Mouse (Mus musculus) thymus, adult 2 months (tissue): Measurements from ENCODE around the gene 2610301B20Rik. TPM values are rescaled to one million over a fixed set of nuclear protein-coding genes. Genes with fewer than 3 reads are reported as not detected.
"Not testable (repeated sequence)": the region's sequence is repeated elsewhere in the genome, so short reads cannot be mapped to it uniquely, and the experiment has no call there.

Source experiments
- DNase-seq: peaks from one replicate; pipeline ENCODE4 v3.0.0; 2021
- H3K27ac ChIP-seq: fragments of 200-500 bp; 2 replicates; pipeline ENCODE4 v1.5.1; 2012; ENCODE audit warnings: low read length, control low read depth; ENCODE audit not compliant: control insufficient read depth, insufficient read depth
- H3K27me3 ChIP-seq: fragments of 200-500 bp; 2 replicates; pipeline ENCODE4 v1.6.1; 2012; ENCODE audit warnings: mild to moderate bottlenecking, low read length, moderate library complexity, mixed read lengths; ENCODE audit not compliant: control insufficient read depth, insufficient read depth
- H3K36me3 ChIP-seq: fragments of 200-500 bp; 2 replicates; pipeline ENCODE4 v1.6.1; 2012; ENCODE audit warnings: mild to moderate bottlenecking, low read length, moderate library complexity; ENCODE audit not compliant: control insufficient read depth, insufficient read depth
- H3K4me1 ChIP-seq: fragments of 200-500 bp; replicated peaks from 2 replicates; pipeline ENCODE4 v1.6.1; 2012; ENCODE audit warnings: low read length; ENCODE audit not compliant: control insufficient read depth, insufficient read depth
- H3K4me3 ChIP-seq: fragments of 200-500 bp; 2 replicates; pipeline ENCODE4 v1.5.1; 2012; ENCODE audit warnings: mild to moderate bottlenecking, low read length, control low read depth, moderate library complexity; ENCODE audit not compliant: control insufficient read depth, insufficient read depth
- CTCF ChIP-seq: fragments of 200-500 bp; IDR thresholded peaks from 2 replicates; pipeline ENCODE4 v1.5.1; 2012; ENCODE audit warnings: mild to moderate bottlenecking, control low read depth, low read length, moderate library complexity, borderline replicate concordance; ENCODE audit not compliant: control insufficient read depth, poor library complexity, insufficient read depth; ENCODE audit errors: extremely low read depth
- POLR2A ChIP-seq: fragments of 200-500 bp; IDR thresholded peaks from 2 replicates; pipeline ENCODE4 v1.6.1; 2012; ENCODE audit warnings: mild to moderate bottlenecking, low read length, control low read depth, moderate library complexity; ENCODE audit not compliant: control insufficient read depth, poor library complexity, insufficient read depth; ENCODE audit errors: extremely low read depth
- WGBS: fragments of 180-500 bp; shearing (Covaris S2); methylation state at CpG from one replicate; pipeline ENCODE4 v1.1.7; 2018; 5-methylcytosine and 5-hydroxymethylcytosine counted together
- polyA plus RNA-seq: library from polyadenylated mRNA; depleted of rRNA; stranded (reverse); fragments of >200 nt; gene quantifications from 2 replicates; pipeline ENCODE4 v1.2.3, GENCODE M21; 2012

2610301B20Rik gene
- polyA plus RNA-seq, 1 experiment = 5.9 TPM

GRCm38 (mm10) chr4:10859174-10859573, 15.1 kb upstream of the 2610301B20Rik start:
- no peak for DNase-seq
- Histone ChIP-seq H3K27ac (no peak overlapping the region), H3K4me1 (no peaks in the 10 kb centered on the region), H3K36me3 (no peaks in the 10 kb centered on the region), H3K27me3 (no peaks in the 10 kb centered on the region), H3K4me3 (no peak overlapping the region)
- TF ChIP-seq POLR2A (no peak), CTCF (no peak)

DNA sequence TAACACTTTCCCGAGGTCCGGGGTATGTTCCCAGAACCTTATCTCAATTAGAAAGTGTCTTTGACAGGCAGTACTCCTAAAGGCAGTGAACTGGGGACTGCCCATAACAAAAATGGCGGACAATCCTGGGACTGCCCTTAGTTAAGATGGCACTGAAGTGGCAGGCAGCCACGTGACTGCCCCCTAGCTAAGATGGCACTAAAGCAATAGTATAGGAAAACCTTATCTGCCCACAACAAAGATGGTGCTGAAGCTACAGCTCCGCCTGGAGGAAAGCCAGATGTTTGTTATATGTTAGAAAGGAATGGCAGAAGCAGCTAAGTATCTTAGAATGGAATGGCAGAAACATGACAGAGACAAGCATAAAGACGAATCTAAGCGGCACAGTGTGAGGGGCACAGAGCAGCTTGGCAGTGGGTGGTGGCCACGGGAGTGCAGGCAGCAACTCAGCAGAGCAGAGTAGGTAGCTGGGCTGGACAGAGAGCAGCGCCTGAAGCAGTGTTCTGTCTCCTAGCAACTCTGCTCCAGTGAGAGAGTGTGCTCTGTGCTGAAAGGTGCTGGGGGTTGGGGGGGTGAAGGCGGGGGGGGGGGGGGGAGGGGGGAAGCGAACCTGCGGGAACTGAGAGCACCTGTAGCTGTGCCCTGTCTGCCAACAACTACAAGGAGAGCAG, 14.3 kb upstream of the 2610301B20Rik start:
- 73% methylated on average over 10 of the region's 12 CpGs for WGBS
- Histone ChIP-seq H3K4me3 (no peak overlapping the region), H3K36me3 (no peaks in the 10 kb centered on the region), H3K4me1 (no peaks in the 10 kb centered on the region), H3K27ac (no peak overlapping the region), H3K27me3 (no peaks in the 10 kb centered on the region)
- DNase-seq = no peak
- TF ChIP-seq POLR2A = no peak
- no peak for TF ChIP-seq CTCF

- Histone ChIP-seq H3K36me3 (no peaks in the 10 kb centered on the region), H3K4me1 (no peaks in the 10 kb centered on the region), H3K27ac (no peak overlapping the region), H3K27me3 (no peaks in the 10 kb centered on the region), H3K4me3 (no peak overlapping the region)
- DNase-seq = no peak
- 96% methylated on average over 3 of the region's 3 CpGs for WGBS
- TF ChIP-seq POLR2A (no peak), CTCF (no peak)
These were observed 13.5 kb upstream of the 2610301B20Rik start for GRCm38 (mm10) chr4:10860825-10861224.

GRCm38 (mm10) chr4:10862882-10863281, 11.4 kb upstream of the 2610301B20Rik start:
- H3K27ac ChIP-seq, H3K4me1 ChIP-seq, H3K27me3 ChIP-seq, DNase-seq, H3K36me3 ChIP-seq, H3K4me3 ChIP-seq: not testable (repeated sequence)
- 96% methylated on average over 2 of the region's 2 CpGs for WGBS

DNA sequence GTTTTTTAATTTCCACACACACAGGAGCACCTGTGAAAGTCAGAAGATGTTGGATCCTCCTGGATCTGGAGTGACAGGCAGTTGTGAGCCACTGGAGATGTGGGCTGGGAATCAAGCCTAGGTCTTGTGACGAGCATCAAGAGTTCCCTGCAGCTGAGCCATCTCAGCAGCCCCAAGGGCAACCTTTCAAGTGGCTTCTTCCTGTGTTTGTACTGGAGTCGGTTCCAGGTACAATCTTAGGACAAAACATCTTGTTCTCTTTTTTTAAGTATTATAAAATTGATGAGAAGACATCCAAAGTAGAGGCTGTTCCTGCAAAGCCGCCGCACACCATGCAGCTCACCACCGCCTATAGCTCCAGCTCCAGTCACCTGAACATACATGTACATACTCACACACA, 2.1 kb upstream of the 2610301B20Rik start:
- TF ChIP-seq POLR2A = no peak
- no peak for TF ChIP-seq CTCF
- H3K27me3 ChIP-seq = no peaks in the 10 kb centered on the region
- DNase-seq = no peak
- no peak overlapping the region for H3K27ac ChIP-seq
- 68% methylated on average over 5 of the region's 5 CpGs for WGBS
- no peak overlapping the region for H3K4me3 ChIP-seq
- H3K4me1 ChIP-seq = peaks cover 4% of the 10 kb centered on the region; the same call in 1 of the 2 replicates
- H3K36me3 ChIP-seq = no peaks in the 10 kb centered on the region

DNA sequence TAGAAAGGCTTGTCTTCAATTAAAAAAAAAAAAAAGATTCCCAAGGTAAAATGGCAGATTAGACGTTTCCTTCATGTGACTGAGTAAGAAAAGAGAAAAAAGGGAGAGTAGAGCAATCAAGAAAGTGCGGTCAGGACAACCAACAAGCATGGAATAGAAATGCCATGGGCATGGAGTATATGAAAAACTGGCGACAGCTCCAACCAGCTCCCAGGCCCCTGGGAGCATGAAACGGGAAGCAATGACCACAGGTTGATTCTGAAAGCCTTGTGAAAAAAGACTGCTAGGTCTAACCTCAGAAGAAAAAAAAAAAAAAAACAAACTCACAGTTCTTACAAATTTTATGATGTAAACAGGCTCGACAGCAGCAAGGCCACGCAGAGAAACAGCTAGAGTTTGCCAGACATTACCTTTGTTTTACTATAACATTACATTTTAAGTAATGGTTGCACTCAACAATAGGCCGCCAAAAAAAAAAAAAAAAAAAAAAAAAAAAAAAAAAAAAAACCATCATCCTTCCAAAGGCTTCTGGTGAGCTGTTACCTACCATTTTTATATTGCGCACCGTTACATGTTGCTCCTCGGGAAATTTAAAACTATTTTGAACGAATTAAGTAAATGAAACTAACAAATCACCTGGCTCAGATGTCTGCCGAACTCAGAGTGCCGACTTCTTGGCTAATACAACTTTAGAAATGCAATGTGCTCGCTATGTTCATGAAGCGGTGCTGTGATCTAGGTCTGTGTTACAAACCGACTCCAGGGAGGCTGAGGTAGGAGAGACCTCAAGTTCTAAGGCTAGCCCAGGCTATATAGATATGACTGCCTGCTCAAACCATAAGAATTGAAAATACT, 1.4 kb upstream of the 2610301B20Rik start:
- Histone ChIP-seq H3K4me1 (peaks cover 4% of the 10 kb centered on the region; the same call in 1 of the 2 replicates), H3K27me3 (no peaks in the 10 kb centered on the region), H3K4me3 (no peak overlapping the region), H3K36me3 (no peaks in the 10 kb centered on the region), H3K27ac (no peak overlapping the region)
- TF ChIP-seq POLR2A (no peak), CTCF (no peak)
- DNase-seq = no peak
- 14% methylated on average over 16 of the region's 16 CpGs for WGBS
